Mouse (Mus musculus): ENCODE data around the gene Sept9.

DNA sequence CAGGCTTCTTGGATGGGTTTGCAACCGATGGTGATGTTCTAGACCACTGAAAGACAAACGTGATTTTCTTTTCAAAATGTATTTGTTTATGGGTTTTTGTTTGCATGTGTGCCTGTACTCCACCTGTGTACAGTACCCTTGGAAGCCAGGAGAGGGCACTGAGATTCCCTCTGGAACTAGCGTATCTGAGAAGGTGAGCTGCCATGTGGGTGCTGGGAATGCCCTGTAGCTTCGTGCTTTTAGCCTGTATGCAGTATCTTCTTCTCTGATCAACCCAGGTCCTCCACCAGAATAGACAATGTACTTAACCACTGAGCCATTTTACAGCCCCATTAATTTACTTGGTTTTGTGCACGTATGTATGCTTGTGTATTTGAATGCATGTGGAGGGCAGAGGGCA is 15.6 kb upstream of the Sept9 start:
- TF ChIP-seq POLR2A (IDR thresholded peaks at IDR 0.05; ENCODE audit: borderline replicate concordance, extremely low read depth, low read depth, low read length): no peak
- TF ChIP-seq CTCF (IDR thresholded peaks at IDR 0.05; ENCODE audit: insufficient read depth, low read length): no peak

Measured in lung, adult 2 months (tissue).